Mouse (Mus musculus) heart, adult 2 months (tissue): ENCODE data around the gene Wdr60.

Experiments
- CTCF ChIP-seq: fragments of 200-600 bp; IDR thresholded peaks from 2 replicates; pipeline ENCODE4 v1.8.1; 2022; ENCODE audit warnings: antibody characterized with exemption, mild to moderate bottlenecking, moderate library complexity
- EP300 ChIP-seq: fragments of 200-500 bp; IDR thresholded peaks from 2 replicates; pipeline ENCODE4 v1.6.1; 2011; ENCODE audit warnings: low read depth, low read length, control low read depth; ENCODE audit not compliant: insufficient read depth
- POLR2A ChIP-seq: fragments of 200-500 bp; IDR thresholded peaks from 2 replicates; pipeline ENCODE4 v1.6.1; 2011; ENCODE audit warnings: mild to moderate bottlenecking, low read depth, low read length, control low read depth; ENCODE audit not compliant: insufficient read depth

DNA sequence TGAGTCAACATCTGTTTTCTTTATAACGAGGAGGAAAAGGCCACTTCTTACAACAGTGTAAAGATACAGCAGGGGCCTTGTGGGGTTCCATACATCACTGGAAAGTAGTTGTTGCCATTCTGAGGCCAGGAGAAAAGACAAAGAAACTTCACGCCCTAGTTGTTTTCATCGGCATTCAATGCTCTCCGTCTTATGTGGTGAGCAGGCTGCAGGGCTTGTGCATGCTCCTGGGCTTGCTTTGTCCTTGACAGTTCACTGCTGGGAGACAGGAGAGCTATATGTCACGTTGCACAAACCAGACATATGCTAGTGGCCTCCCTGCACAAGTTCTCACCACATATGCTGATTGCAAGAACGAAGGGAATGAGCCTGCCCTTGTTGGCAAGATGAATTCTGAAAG is 68.9 kb downstream of the Wdr60 start:
- TF ChIP-seq POLR2A (no peak), CTCF (no peak), EP300 (no peak)
